ENCODE assay signal across 8 mouse cellular contexts in the genomic region with DNA sequence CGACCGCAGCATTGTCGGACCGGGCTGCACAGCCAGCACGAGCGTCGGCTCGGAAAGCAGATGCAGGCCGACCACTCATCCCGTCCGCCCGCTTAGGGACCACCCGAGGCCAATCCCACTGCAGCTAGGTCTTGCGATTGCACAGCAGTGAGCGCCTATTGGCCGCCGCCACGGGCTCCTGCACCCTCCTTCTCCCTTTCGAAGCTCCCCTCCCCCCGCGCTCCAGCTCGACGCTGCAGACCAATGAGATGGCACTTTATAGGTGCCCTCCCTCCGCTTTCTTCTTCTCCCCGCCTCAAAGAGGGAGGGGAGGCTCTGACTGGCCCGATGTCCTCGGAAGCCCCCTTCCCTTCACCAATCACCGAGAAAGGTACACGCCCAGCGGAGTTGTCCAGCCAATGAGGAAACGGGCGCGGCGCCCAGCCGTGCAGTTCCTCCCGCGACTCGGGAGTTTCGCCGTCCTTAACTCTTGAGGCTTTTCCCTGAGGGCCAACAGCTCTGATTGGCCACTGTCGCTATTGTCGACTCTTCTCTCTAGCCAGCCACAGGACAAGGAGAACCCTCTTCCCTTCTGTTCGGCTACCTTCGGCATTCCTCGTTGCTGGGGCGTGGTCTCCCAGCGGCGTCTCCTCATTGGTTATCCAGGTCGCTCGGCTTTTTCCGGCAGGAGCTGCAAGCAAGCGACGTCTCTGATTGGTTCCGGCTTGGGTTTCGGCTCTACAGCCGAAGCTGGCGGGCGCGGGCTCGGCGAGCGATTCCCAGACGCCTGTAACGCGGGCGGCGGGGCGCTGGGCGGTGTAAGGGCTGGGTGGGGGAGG. TPM values are rescaled to one million over a fixed set of nuclear protein-coding genes. Genes with fewer than 3 reads are reported as not detected.
A peak's percentile ranks its signal among the peaks of the same experiment; 100 is the strongest.
DNase-seq lines count a peak whose midpoint lies in the region; ATAC-seq and TF ChIP-seq lines count a peak whose summit lies in the region.

A gene (plus strand): TSS at position 373 of the 818 bp plus-strand sequence.

- in situ Hi-C loops in Patski (cut with MboI; ENCODE audit: low pct_unique_long_range_greater_than_20kb) = loop anchor here (25.0 kb wide), 1 partner anchor 423 kb away; a partner anchor contains a TSS

- peak within 1 kb of the TSS; percentile 100 for H3K27ac ChIP-seq in hindbrain, embryonic 13.5 days

- H3K9me3 ChIP-seq in hindbrain, embryonic 13.5 days = no peaks in the 10 kb centered on the region

- H3K27me3 ChIP-seq in Patski = no peaks in the 10 kb centered on the region
- H3K27me3 ChIP-seq in hindbrain, embryonic 13.5 days = no peaks in the 10 kb centered on the region

- H3K4me3 ChIP-seq in hindbrain, embryonic 13.5 days = peak within 1 kb of the TSS; percentile 97

- H3K4me1 ChIP-seq in hindbrain, embryonic 13.5 days (replicated peaks) = peaks cover 22% of the 10 kb centered on the region

- peak; percentile 85 for ATAC-seq in Patski
- ATAC-seq in hindbrain, embryonic 13.5 days (ENCODE audit: low FRiP score) = peak; percentile 96

- POLR2A ChIA-PET in Patski (lab: Charles Lee) = interaction anchor here (0.7 to 1.1 kb wide), 4 partner anchors 12 to 113 kb away, joined by 3 to 4 read pairs (median 3); no protein-coding TSS in a partner anchor

- DNase-seq in Patski (ENCODE audit: low read depth, low spot score) = peak; percentile 99
- peak; percentile 99 for DNase-seq in cerebellum, postnatal 14 days
- peak; percentile 100 for DNase-seq in frontal cortex, postnatal 14 days (ENCODE audit: low spot score in 2 of 2)
- DNase-seq in layer of hippocampus, postnatal 25 days (ENCODE audit: extremely low spot score in 1 of 2, low spot score in 1 of 2) = peak; percentile 94 to 95
- DNase-seq in lung, postnatal 25 days (ENCODE audit: low spot score) = peak; percentile 100
- DNase-seq in retina, embryonic 14.5 days (ENCODE audit: low spot score) = peak; percentile 99
- DNase-seq in thymus, postnatal 4 days = peak; percentile 98

- H3K36me3 ChIP-seq in hindbrain, embryonic 13.5 days = no peaks in the 10 kb centered on the region

- H3K4me2 ChIP-seq in hindbrain, embryonic 13.5 days = peak within 1 kb of the TSS; percentile 77

- no peak for TF ChIP-seq CTCF in Patski (IDR thresholded peaks at IDR 0.05)

- under 1% methylated on average over 65 of the region's 69 CpGs for WGBS in hindbrain, embryonic 13.5 days

- H3K9ac ChIP-seq in hindbrain, embryonic 13.5 days = peak within 1 kb of the TSS; percentile 100

- CTCF ChIA-PET in Patski (lab: Charles Lee) = interaction anchor here (0.6 to 6.4 kb wide), 5 partner anchors 29 to 109 kb away, joined by 3 to 35 read pairs (median 3); no protein-coding TSS in a partner anchor

RNA-seq across cellular contexts. Expression of the gene that starts here (rescaled TPM):
- 43.9 TPM for polyA plus RNA-seq in Patski (2021)
- 156 and 157 TPM in 2 replicates for polyA plus RNA-seq in hindbrain, embryonic 13.5 days (2015; fragmentation: Nextera tagmentation; extraction: Ambion mirVana)
- total RNA-seq in layer of hippocampus, postnatal 25 days (2021) = 100 to 1,000 TPM; 139 to 153 TPM

Comparison
In these comparisons a context has a peak if more than half of its experiments do, and no peak if none do; other contexts are left out.
1. Peak in every context shown above with its lines: DNase-seq, ATAC-seq, H3K4me3 ChIP-seq and H3K27ac ChIP-seq.